Mouse (Mus musculus) adipocyte (in vitro differentiated cells): ENCODE measurements around the gene Siah2.

Experiments
- DNase-seq: peaks from one replicate; pipeline ENCODE4 v3.0.0-alpha.2; 2016; ENCODE audit warnings: low spot score

The Siah2 gene

GRCm38 (mm10) chr3:58695044-58695443, 2.8 kb upstream of the Siah2 start:
- no peak for DNase-seq

- DNase-seq = no peak
Observed at GRCm38 (mm10) chr3:58693331-58693730, 1.1 kb upstream of the Siah2 start.

GRCm38 (mm10) chr3:58691374-58691939, 743 bp downstream of the Siah2 start:
- peak; percentile 64 for DNase-seq

- peak; percentile 81 for DNase-seq
Observed at GRCm38 (mm10) chr3:58690619-58691373, 1.4 kb downstream of the Siah2 start.

- no peak for DNase-seq
Observed at GRCm38 (mm10) chr3:58689721-58690120, 2.5 kb downstream of the Siah2 start.

- no peak for DNase-seq
Observed at GRCm38 (mm10) chr3:58689105-58689504, 3.1 kb downstream of the Siah2 start.

- DNase-seq = no peak
Observed at GRCm38 (mm10) chr3:58688551-58688950, 3.6 kb downstream of the Siah2 start.

GRCm38 (mm10) chr3:58686922-58687284, 5.3 kb downstream of the Siah2 start:
- DNase-seq = no peak

- DNase-seq = no peak
Observed at GRCm38 (mm10) chr3:58686206-58686921, 5.8 kb downstream of the Siah2 start.

- no peak for DNase-seq
Observed at GRCm38 (mm10) chr3:58685396-58685795, 6.8 kb downstream of the Siah2 start.

GRCm38 (mm10) chr3:58683346-58683745, 8.9 kb downstream of the Siah2 start:
- no peak for DNase-seq

GRCm38 (mm10) chr3:58682336-58682735, 9.9 kb downstream of the Siah2 start:
- DNase-seq = peak; percentile 61

GRCm38 (mm10) chr3:58681831-58682230, 10.4 kb downstream of the Siah2 start:
- DNase-seq = no peak

GRCm38 (mm10) chr3:58680943-58681637, 11.1 kb downstream of the Siah2 start:
- DNase-seq = no peak

- peak; percentile 74 for DNase-seq
Observed at GRCm38 (mm10) chr3:58679996-58680395, 12.2 kb downstream of the Siah2 start.

GRCm38 (mm10) chr3:58678905-58679304, 13.3 kb downstream of the Siah2 start:
- DNase-seq = no peak

- no peak for DNase-seq
Observed at GRCm38 (mm10) chr3:58678384-58678783, 13.8 kb downstream of the Siah2 start.

GRCm38 (mm10) chr3:58677615-58678014, 14.6 kb downstream of the Siah2 start:
- DNase-seq = no peak

- no peak for DNase-seq
Observed at GRCm38 (mm10) chr3:58673295-58673694, 18.9 kb downstream of the Siah2 start.

- DNase-seq = no peak
Observed at GRCm38 (mm10) chr3:58672481-58673183, 19.6 kb downstream of the Siah2 start.

GRCm38 (mm10) chr3:58671616-58672250, 20.5 kb downstream of the Siah2 start:
- no peak for DNase-seq
